Mouse (Mus musculus) erythroblast, embryonic 14.5 days (primary cell): ENCODE data around the gene Loxl1.

Experiments used
- GATA1 ChIP-seq: IDR thresholded peaks from 2 replicates; pipeline ENCODE4 v1.6.1; 2012; ENCODE audit warnings: low read length, inconsistent platforms, mixed read lengths
- TAL1 ChIP-seq: IDR thresholded peaks from 3 replicates; pipeline ENCODE4 v1.6.1; 2012; ENCODE audit warnings: low read length, inconsistent platforms, mixed read lengths

GRCm38 (mm10) chr9:58283431-58283830 lies 29.6 kb downstream of the Loxl1 start:
- TF ChIP-seq TAL1 (no peak), GATA1 (no peak)
